Mouse (Mus musculus): ENCODE measurements around the gene Mfsd2a. TPM values are rescaled to one million over a fixed set of nuclear protein-coding genes. Genes with fewer than 3 reads are reported as not detected.
A peak's percentile ranks its signal among the peaks of the same experiment; 100 is the strongest.

Gene Mfsd2a
- total RNA-seq, 2 experiments from 2014 or later: 0.10 TPM; not detected in 1

DNA sequence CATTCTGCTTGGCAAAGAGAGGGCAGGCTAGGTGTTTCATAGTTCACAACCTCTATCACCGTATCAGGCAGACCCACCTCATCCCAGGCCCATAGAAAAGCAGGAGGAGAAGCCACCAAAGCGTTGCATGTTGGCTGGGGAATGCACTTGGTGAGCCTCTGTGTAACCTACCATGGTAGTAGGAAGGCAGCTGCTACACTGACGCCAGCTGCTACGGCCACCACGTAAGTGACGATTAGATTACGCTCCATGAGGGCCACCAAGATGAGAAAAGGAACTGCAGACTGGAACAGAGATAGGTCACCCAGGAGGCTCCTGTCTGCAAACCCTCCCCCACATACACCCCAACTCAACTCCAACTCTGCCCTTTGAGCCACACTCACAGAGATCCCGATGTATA, 11.9 kb downstream of the Mfsd2a start:
- DNase-seq: no peak
- no peak for TF ChIP-seq CTCF (IDR thresholded peaks at IDR 0.05)
- Histone ChIP-seq H3K27ac (no peak overlapping the region), H3K4me3 (no peak overlapping the region)
- intact Hi-C loops (cut with DNase I): no loop called here

DNA sequence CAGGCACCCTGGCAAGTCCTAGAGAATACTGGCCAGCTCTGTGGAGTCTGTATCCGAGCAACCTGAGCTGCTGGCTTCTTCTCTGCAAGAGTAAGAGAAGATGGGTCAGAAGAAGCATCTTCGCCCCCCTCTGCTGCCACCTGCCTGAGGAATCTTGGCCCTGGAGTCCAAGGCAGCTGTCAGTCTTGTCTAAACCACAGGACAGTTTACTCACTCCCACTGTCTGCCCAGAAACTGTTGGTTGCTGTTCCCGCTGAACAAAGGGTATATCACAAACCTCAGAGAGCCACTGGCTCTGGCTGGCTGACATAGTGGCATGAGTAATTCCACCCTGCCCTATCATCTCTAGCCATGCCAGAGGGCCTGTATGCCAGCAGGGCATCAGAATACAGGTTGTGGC, 13.8 kb downstream of the Mfsd2a start:
- no peak for DNase-seq
- no peak overlapping the region for H3K4me3 ChIP-seq
- H3K27ac ChIP-seq: no peak overlapping the region
- intact Hi-C loops (cut with DNase I): no loop called here
- TF ChIP-seq CTCF (IDR thresholded peaks at IDR 0.05): no peak

DNA sequence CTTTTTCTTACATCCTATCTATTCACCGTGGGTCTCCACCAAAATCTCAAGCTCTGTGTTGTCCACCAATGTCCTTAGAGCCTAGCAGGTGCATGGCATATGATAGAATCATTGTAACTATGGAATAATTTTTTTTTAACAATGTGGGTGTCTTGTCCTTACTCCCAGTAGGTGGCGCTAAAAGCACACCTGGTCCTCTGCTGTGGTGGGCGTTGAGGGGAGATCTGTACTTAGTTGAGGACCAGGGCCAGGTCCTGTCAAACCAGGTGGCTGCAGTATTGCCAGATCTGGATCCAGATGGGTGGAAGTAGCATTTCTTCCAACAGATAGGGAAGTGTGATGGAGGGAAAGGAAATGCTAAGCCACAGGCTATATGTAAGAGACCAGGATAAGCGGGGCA, 16.6 kb downstream of the Mfsd2a start:
- Histone ChIP-seq H3K27ac (no peak overlapping the region), H3K4me3 (no peak overlapping the region)
- intact Hi-C loops (cut with DNase I): loop anchor here (2.0 kb wide), 1 partner anchor 40 kb away; no protein-coding TSS in a partner anchor
- DNase-seq: no peak
- TF ChIP-seq CTCF (IDR thresholded peaks at IDR 0.05): peak; percentile 79

DNA sequence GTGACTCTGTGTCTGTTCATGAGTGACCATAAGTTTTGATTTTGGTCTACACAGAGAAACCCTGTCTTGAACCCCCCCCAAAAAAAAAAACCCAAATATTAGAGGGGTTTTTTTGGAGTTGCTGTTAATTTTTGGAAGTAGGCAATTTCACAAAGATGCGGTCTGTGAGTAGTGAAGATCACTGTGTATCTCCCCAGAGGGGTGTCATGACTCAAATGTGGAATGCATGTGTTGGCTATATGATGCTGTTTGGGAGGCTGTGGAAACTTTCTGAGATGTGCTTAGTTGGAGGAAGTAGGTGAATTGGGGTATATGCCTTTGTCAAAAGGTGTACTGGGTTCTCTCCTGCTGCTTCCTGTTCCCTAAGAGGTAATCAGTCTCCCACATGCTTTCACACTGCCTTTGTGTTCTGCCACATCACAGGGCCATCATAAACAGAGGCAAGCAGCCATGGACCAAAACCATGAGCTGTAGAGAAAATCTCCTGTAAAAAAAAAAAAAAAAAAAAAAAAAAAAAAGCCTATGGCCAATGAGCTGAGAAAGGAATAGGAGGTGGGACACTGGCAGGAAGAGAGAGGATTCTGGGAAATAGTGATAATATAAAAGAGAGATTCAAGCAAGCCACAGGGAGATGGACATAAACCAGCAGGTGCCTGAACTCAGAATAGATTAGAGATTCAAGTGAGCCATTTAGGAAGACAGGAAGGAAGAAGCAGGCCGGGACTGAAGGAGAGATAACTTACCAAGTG, 21.8 kb downstream of the Mfsd2a start:
- DNase-seq: no peak
- no peak overlapping the region for H3K4me3 ChIP-seq
- intact Hi-C loops (cut with DNase I): no loop called here

DNA sequence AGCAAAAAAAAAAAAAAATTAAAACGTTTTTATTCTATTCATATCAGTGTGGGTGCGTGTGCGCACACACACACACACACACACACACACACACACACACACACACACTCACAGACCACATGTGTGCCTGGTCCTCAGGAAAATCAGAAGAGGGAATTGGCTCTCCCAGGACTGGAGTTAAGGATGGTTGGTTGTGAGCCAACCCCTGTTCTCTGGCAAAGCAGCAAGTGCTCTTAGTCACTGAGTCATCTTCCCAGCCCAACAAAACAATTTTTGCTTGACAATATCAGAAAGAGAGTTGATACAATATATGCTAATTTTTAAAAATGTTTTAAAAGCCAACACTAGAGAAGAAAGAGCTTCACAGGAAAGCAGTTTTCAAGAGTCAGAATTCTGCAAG, 23.5 kb downstream of the Mfsd2a start:
- no peak for TF ChIP-seq CTCF (IDR thresholded peaks at IDR 0.05)
- no peak overlapping the region for H3K4me3 ChIP-seq
- intact Hi-C loops (cut with DNase I): no loop called here
- peak; percentile 44 for DNase-seq
- H3K27ac ChIP-seq: no peak overlapping the region

More for the DNA sequence above, 21.8 kb downstream of the Mfsd2a start:
- H3K27ac ChIP-seq: no peak overlapping the region
- TF ChIP-seq CTCF (IDR thresholded peaks at IDR 0.05): no peak

DNA sequence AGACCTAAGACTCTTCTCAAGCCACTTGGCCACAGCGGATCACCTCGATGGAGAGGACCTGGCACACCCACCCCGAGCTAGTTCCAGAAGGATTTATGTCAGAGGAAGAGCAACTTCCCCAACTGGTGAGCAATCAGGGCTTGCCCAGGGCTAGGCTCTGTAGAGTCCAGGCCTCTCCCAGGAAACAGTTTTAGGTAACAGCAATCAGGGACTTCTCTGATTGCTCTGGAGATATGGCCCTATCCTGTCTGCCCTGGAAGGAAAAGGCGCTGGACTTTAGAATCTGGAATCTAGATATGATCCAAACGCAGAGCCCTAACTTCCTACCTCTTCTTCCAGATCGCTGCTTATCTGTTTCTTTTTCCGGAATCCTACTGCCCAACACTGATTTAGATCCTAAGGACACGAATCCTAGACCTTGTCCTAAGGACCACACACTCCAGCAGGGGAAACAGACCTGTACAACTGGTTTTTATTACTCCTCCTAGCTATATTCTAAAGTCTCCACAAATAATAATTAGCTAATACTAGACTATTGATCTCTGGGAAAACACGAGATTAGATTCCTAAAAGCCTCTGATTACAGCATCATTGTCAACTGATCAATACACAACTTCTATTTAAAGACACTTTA, 25.4 kb downstream of the Mfsd2a start:
- Histone ChIP-seq H3K27ac (no peak overlapping the region), H3K4me3 (no peak overlapping the region)
- no peak for DNase-seq
- intact Hi-C loops (cut with DNase I): no loop called here
- TF ChIP-seq CTCF (IDR thresholded peaks at IDR 0.05): no peak

DNA sequence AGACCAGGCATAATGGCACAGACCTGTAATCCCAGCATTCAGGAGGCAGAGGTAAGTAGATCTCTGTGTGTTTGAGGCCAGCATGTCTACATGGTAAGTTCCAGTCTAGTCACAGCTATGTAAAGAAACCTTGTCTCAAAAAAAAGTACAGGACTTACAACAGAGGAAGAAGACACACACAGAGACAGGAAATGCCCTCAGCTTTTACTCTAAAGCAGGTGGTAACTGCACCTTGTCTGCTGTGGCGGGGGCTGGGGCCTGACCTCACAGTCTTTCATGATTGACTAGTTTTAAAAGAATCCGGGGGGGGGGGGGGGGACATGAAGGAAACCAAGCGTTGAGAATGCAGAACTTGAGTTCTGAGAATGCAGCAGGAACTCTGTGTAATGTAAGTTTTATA, 27.1 kb downstream of the Mfsd2a start:
- intact Hi-C loops (cut with DNase I): no loop called here
- Histone ChIP-seq H3K4me3 (no peak overlapping the region), H3K27ac (no peak overlapping the region)
- TF ChIP-seq CTCF (IDR thresholded peaks at IDR 0.05): no peak
- DNase-seq: no peak

DNA sequence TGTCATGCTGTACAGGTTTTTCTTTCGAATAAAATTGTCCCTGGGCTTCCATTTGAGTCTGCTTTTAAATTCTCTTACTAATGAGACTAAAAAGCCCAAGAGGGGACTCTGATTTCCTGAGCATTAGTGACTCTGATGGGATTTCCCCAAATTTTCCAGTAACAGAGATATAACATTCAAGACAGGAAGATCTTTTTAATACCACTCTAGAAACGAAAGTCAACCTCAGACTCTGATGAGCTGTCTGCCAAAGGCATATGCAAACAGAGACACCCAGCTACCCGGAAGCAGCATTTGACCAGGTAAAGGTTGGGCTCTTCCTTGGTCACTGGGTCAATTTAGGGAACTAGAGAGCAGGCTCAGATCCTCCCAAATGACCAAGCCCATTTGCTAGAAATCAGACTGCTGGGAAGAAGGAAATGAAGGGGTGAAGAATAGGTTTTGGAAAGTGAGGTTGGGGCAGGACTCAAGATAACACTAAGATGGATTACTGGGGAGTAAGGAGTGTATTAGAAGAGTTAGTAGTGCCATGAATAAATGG, 27.9 kb downstream of the Mfsd2a start:
- intact Hi-C loops (cut with DNase I): no loop called here
- Histone ChIP-seq H3K4me3 (no peak overlapping the region), H3K27ac (no peak overlapping the region)
- TF ChIP-seq CTCF (IDR thresholded peaks at IDR 0.05): no peak
- no peak for DNase-seq

DNA sequence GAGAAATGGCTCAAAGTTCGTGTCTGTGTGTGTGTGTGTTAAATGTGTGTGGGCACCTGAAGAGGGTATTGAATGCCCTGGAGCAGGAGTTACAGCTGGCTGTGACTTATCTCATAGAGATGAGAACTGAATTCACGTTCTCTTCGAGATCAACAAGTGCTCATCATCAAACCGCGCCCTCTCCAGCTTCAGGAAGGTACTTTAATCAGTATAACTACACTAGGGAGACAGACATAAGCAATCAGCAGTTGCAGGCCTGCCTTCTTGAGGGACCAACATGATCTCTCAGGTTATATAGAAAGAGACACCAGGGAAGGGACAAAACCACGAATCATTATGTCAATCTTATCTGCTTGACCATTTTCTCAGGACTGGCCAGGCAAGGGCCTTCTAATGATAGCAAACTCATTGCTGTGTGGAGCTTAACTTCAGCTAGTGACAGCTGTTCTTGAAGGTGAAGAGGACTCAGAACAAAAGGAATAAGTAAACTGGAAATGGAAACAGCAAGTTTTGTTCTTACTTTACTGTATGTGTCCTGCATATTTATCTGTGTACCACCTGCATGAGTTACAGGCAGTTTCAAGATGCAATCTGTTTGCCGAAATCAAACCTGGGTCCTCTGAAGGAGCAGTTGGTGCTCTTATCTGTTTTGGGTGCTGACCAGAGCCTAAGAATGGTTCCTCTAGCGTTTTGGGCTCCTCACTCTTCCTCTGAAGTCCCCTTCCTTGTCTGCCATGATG, 28.6 kb downstream of the Mfsd2a start:
- no peak overlapping the region for H3K4me3 ChIP-seq
- intact Hi-C loops (cut with DNase I): no loop called here
- H3K27ac ChIP-seq: no peak overlapping the region
- no peak for DNase-seq
- TF ChIP-seq CTCF (IDR thresholded peaks at IDR 0.05): no peak

DNA sequence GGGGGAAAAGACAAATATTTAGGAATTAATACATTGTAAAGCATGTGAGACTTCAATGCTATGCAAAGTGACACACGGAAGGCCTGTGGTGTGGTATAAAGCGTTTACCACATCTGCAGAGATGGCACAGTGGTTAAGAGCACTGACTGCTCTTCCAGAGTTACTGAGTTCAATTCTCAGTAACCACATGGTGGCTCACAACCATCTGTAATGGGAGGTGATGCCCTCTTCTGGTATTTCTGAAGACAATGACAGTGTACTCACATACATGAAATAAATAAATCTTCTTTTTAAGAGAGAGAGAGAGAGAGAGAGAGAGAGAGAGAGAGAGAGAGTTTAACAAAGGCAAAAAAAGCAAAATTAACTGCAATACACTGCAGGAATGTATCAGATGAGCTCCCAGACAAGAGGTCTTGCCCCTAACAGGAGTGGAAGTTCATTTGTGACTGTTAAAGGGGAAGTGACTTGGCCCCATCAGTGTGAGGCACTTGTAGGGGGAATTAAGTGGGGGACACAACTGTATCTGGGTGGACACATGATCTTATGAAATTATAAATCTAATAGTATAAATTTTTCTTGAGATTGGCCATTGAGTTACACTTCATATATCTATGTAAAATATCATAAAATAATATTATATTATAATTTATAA, 29.9 kb downstream of the Mfsd2a start:
- DNase-seq: no peak
- no peak overlapping the region for H3K27ac ChIP-seq
- intact Hi-C loops (cut with DNase I): no loop called here
- no peak overlapping the region for H3K4me3 ChIP-seq
- no peak for TF ChIP-seq CTCF (IDR thresholded peaks at IDR 0.05)

DNA sequence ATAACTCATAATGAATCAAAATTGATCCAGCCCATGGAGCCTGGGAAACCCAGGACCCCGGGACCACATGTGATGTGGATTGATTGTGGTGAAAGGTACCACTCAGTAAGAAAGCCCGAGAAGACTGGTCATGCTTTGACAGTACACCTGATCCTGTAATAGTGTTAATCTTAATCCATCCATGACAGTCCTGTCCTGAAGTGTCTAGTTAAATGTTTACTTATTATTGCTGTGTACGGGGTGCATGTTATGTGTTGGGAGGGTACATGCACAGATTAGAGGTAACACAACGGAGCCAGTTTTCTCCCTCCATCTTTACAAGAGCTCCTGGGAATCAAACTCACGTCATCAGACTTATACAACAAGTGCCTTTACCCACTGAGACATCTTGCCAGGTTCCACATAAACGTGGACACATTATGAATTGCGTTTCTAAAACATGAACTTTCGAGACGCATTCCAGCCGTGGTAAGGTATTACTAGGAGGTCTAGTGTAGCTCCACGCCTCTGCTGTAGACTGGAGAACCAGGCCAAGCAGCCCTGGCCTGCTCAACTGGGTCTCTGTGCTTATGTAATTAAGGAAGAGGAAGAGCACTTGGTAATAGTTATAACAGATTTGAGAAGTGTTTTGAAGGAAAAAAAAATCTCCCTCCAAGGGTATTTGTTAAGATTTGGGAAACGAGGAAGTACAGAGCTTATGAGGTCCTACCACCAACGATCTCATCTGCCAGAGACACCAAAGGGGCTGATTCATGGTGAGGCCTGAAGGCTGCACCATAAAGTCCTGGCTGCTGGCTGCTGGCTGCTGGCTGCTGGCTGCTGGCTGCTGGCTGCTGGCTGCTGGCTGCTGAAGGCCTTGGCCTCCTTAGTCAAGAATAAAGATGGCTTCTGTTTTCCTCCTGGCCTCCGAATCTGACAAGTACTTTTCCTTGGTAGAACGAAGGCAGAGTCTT, 37.3 kb downstream of the Mfsd2a start:
- intact Hi-C loops (cut with DNase I): no loop called here

More for the DNA sequence above, 37.3 kb downstream of the Mfsd2a start:
- peak; percentile 53 for DNase-seq
- peak overlapping the region; percentile 56 for H3K27ac ChIP-seq
- no peak for TF ChIP-seq CTCF (IDR thresholded peaks at IDR 0.05)
- no peak overlapping the region for H3K4me3 ChIP-seq

Measured in gastrocnemius, adult 2 months (tissue).